Mouse (Mus musculus) liver, embryonic 14.5 days (tissue): ENCODE results near the gene Aldh3b2.
A peak's percentile ranks its signal among the peaks of the same experiment; 100 is the strongest.

ENCODE experiments used
- CTCF ChIP-seq: IDR thresholded peaks from 2 replicates; pipeline ENCODE4 v1.5.1; 2016; ENCODE audit warnings: antibody characterized with exemption, low read depth, control low read depth
- EP300 ChIP-seq: IDR thresholded peaks from 2 replicates; pipeline ENCODE4 v1.6.1; 2016; ENCODE audit warnings: antibody characterized with exemption, low read depth

DNA sequence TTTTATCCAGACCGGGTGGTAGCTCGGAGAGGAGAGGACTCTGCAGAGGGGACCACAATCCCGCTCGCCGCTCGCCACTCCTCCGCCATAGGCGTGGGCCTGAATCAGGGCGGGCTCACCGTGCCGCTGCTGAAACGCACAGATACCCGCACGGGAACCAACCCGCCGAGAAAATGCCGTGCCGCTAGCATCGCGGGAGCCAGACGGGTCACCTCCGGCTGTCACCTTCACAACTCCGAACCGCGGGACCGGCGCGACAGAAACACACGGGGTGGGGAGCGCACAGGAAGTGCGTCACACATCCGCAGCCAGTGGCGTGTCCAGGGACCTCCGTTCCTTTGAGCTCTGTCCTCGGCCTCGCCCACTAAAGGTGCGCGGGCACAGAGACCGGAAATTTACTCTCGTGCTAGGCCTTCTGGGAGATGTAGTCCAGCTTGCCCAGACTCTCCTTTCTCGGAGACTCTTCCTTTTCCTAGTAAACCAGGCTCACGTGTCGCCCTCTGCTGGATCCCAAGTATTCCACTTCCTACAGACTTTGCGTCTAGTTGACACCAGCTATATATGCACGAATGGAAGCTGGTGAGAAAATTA, 40.4 kb downstream of the Aldh3b2 start, which contains the start of gene Ndufv1:
- TF ChIP-seq EP300, result peak; percentile 53
- TF ChIP-seq CTCF, result peak; percentile 92
